Mouse (Mus musculus) effector memory CD4-positive, alpha-beta T cell, adult 7 months (primary cell): ENCODE results near the gene Asb11. TPM values are rescaled to one million over a fixed set of nuclear protein-coding genes. Genes with fewer than 3 reads are reported as not detected.

Experiments
- polyA plus RNA-seq: library from polyadenylated mRNA; unstranded; fragments of 100-300 nt; shearing (Covaris generic); gene quantifications from one replicate; pipeline ENCODE4 v1.2.1, GENCODE M21; 2017

Gene Asb11
- polyA plus RNA-seq = not detected

DNA sequence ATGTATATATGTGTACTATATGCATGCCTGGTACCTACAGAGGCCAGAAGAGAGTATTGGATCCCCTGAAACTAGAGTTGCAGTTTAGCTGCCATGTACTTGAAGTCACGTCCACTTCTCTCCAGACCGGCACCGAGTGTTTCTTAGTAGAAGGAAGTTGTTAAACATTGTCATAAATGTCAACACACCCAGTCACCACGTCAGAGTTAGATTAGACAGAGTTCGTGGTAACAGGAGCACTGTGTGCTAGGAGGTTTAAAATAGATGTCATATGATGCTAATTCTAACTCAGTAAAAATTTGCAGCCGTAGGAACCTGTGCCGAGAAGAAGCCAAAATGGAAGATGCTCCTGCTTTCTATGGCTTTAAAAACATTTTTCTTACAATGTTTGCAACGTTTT, at the start of gene Asb11:
Gene Asb11 (plus strand): TSS at position 286 of the 400 bp plus-strand sequence.

DNA sequence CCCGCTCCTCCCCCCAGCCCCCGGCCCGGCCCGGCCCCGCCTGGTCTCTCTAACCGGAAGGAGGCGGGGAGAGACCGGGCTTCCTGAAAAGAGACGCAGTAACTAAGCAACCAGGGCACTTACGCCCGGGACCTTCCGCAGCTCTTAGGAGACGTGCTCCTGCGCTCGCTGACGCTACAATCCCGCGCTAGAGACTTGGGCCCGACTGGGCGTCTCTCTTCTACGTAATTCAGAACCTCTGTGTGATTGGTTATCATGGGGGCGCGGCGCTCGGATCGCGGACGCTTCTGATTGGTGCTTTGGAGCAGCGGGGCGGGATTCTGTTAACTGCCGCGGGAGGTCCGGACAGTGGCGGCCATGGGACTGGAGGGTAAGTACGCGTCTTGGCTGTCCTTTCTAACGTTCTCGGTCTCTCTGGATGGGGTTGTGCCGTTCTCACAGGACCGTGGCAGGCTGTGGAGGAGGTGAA, 17.3 kb upstream of the Asb11 start, which contains the start of gene Piga:
Gene Piga (plus strand): TSS at position 317 of the 469 bp plus-strand sequence.

DNA sequence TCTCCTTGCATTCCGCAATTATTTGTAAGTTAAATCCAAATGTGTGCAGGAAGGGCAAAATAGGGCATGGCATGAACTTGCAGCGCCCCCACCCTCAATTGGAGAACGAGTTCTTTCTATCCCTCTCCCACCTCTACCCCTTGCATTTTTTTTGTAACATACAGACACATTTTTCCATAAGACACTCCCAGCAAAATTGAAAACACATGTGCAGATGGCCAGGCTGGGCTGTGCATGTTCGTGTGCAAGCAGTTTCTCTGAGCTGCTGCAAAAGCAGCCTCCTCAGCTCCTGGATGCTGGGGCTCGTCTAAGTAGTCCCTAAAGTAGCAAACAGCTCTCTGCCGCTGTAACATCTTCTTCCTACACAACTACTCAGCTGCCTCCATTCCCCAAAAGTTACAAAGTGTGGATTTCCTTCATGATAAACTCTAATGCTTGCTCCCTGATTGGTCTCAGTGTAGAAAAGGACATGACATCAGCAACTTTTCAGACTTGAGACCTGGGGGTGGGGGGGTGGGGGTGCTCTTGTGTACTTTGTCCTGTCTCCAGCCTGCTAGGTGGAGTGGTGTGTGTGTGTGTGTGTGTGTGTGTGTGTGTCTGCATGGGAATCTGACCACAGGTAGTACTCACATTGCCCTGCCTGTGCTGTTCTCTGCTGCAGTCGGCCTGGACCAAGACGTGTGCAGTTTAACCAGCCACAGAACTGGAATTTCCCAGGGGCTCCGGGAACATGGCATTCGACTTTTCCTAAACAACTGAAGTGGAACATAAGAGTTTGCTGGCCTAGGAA, 69.1 kb downstream of the Asb11 start, which contains the start of gene Asb9:
Gene Asb9 (plus strand): TSS at position 619 of the 790 bp plus-strand sequence.

Other genes starting within 250 kb of the Asb11 start
- not detected for gene Bmx, start 178.8 kb upstream of the Asb11 start, polyA plus RNA-seq
- gene Pir, start 167.6 kb upstream of the Asb11 start, polyA plus RNA-seq = not detected
- gene Vegfd, start 63.6 kb upstream of the Asb11 start, polyA plus RNA-seq = not detected
- 14.7 TPM for gene Piga, start 17.2 kb upstream of the Asb11 start, polyA plus RNA-seq
- gene Asb9, start 69.3 kb downstream of the Asb11 start, polyA plus RNA-seq = not detected